14 mouse cellular contexts compared by ENCODE assay signal in the genomic region with DNA sequence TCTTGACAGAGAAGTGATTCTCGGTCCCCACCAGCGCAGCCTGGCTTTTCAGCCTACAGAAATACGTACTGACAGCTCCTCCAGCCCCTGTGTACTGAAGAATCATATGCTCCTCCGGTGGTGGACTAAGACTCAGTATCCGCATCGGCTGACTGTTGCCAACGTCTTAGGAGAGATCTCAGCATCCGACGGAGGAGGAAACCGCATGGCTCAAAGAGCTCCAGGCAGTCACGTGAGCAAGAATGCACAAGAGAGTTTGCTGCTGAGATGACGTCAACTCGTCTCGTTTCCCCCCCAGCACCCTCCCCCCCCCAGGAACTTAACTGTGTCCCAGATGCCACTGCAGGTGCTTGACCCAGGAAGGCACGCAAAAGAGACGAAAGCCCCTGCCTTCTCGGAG.
"Had no signal": no experiment of that assay in that cellular context is flagged by ENCODE, and none has a peak within 500 bp of the region (broad histone marks: within the 10 kb centered on the region; RNA-seq: fewer than 3 reads in every experiment).

No protein-coding gene starts in this region.

- DNase-seq: kidney, adult 18-20 months; kidney, adult 9 months; kidney, postnatal 14 days; kidney, postnatal 4 days; left cerebral cortex, postnatal 4 days; liver, postnatal 0 days; lung, embryonic 14.5 days; retina, postnatal 1 day; right cerebral cortex, postnatal 4 days; spleen, adult 18-20 months; thymus, postnatal 25 days had no signal

- ATAC-seq: intestine, embryonic 16.5 days; liver, postnatal 0 days; lung, postnatal 0 days; midbrain, embryonic 13.5 days had no signal
